1 mouse cellular context compared by ENCODE assay signal in the genomic region with DNA sequence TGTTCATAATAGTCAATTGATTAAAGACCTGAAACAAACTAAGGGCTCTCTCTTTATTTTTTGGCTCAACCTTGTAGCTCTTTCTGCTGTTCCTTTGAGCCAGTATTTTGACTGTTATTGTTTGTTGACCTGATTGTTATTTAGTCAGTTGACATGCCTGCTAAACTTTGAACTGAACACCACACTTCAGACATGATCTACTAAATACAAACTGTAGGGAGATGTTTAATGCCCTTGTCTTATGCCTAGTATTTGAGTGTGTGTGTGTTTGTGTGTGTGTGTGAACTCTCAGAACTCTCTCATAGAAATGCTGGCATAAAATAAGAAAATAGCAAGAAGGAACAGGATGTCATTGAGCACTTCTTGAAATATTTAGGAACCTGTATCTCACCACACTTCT.
TF ChIP-seq lines count a peak whose summit lies in the region.

No protein-coding gene starts in this region.

TF ChIP-seq in CH12.LX, 34 proteins besides CTCF, POLR2A, EP300 and RAD21:
- no peak for TF ChIP-seq TBP (conservative IDR thresholded peaks at IDR 0.05; ENCODE audit: low read depth, low read length)
- TF ChIP-seq JUND (conservative IDR thresholded peaks at IDR 0.05; ENCODE audit: low read depth, low read length) = no peak
- TF ChIP-seq CHD2 (IDR thresholded peaks at IDR 0.05; ENCODE audit: low read length) = no peak
- no peak for TF ChIP-seq ZNF384 (IDR thresholded peaks at IDR 0.05; ENCODE audit: low read depth, low read length)
- no peak for TF ChIP-seq KAT2A (IDR thresholded peaks at IDR 0.05; ENCODE audit: insufficient replicate concordance, low read length)
- TF ChIP-seq NELFE (IDR thresholded peaks at IDR 0.05; ENCODE audit: low read depth, low read length) = no peak
- no peak for TF ChIP-seq PAX5 (IDR thresholded peaks at IDR 0.05; ENCODE audit: low read length)
- no peak; the same call in none of the 2 replicates for TF ChIP-seq MEF2A (IDR thresholded peaks at IDR 0.05; ENCODE audit: borderline replicate concordance, low read depth, low read length)
